Mouse (Mus musculus): ENCODE measurements around the gene Pxmp4. TPM values are rescaled to one million over a fixed set of nuclear protein-coding genes. Genes with fewer than 3 reads are reported as not detected.

The Pxmp4 gene
- polyA plus RNA-seq, 1 experiment from 2014 or later: 41.2 TPM

DNA sequence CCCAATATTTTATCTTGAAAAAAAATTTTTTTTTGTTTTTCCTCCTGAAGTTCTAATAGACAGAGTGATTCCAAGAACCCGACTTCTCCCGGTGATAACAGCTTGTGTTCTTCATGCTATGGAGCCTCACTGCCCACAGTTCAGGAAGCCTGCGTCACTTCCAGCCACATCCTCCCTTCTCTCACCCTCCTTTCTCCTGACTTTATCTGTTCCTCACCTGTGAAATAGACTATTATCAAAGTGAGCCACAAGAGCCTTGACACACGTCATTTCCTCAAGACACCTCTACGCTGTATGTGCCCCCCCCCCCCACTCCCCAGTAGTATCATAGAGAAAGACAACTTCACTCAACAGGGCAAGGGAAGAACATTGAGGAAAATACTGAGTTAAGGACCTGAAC lies 12.2 kb upstream of the Pxmp4 start:
- WGBS: 85% methylated on average over 5 of the region's 5 CpGs
- ATAC-seq: no peak
- Histone ChIP-seq H3K9ac (ENCODE audit: low read depth, low read length) (no peak overlapping the region), H3K27me3 (replicated peaks; ENCODE audit: control insufficient read depth, insufficient read depth, low read length) (no peaks in the 10 kb centered on the region), H3K4me2 (ENCODE audit: low read depth, low read length) (no peak overlapping the region), H3K27ac (ENCODE audit: low read length) (no peak overlapping the region), H3K9me3 (ENCODE audit: control insufficient read depth, low read length) (no peaks in the 10 kb centered on the region), H3K4me1 (ENCODE audit: control insufficient read depth, insufficient read depth, low read length) (peaks cover 17% of the 10 kb centered on the region), H3K4me3 (ENCODE audit: low read length) (no peak overlapping the region), H3K36me3 (ENCODE audit: control insufficient read depth, insufficient read depth, low read length) (no peaks in the 10 kb centered on the region)

DNA sequence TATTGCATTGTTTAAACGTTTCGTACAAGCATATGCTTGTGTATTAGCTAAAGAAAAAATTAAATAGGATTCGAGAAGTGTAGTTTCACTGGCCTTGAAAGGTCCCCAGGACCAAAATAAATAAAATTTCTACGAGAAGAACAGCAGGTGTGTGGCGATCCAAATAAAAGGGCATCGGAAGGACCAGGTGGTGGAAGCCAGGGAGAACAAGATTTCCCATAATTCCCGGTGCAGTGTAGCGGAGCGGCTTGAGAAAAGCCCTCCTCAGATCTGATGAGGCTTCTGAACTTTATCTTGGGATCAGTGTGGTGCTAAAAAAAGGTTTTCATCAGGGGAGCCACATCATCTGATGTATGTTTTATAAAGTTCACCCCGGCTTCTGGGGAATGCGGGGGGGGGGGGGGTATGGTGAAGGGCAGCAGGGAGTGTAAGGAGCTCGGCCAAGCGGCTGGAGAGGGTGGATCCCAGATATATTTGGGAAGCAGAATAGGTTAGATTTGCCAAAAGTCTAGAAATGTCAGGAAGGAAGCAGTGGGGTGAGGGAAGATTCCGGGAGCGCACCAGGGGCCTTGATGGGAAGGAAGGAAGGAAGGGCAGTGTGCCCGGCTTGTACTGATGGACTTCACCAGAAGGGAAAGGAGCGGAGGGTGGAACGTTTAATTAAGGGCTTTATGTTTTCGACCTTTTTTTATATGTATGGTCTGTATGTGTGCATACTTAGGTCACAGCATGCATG lies 11.5 kb upstream of the Pxmp4 start:
- no peak overlapping the region for H3K27ac ChIP-seq (ENCODE audit: low read length)

DNA sequence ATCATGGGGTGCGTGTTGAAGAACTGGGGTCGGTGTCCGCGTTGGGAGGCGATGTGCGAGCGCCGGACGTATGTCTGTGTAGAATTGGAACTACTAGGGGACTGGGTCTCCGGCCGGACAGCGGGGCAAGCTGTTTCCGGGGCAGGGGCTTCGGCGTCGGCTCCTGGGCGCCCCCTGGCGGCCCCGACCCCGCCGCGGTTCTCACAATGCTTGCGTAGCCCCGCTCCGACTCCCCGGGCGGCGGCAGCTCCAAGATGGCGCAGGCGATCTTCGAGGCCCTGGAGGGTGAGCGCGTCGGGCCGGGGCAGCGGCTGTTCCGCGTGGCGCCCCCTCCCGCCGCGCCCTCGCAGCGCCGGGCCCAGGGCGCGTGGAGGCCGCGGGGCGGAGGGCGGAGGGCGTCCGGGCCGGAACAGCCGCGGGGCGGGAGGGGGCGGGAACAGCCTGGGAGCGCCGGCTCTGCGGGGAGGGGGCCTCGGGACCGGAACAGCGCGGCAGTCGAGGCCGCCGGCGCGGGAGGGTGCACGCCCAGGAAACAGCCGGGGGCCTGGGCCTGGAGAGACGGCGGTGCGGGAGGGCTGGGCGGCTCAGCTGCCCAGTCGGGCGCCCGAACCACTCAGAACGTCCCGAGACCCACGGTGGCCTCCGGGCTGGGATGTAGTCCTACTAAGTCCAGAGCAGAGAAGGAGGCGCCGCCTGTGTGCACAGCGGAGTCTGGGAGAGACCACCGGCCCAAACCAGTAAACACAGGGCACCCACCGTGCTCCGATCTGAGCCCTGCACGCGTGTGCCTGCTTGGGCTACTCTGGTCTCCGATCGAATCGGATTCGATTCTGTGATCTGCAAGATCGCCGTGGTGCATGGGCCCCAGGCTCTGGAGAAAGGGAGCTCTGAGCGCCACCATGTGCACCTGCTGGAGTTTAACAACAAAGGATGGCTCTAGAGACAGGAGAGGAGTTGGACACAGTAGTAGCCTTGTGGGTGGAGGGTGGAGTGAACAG lies 9.9 kb upstream of the Pxmp4 start, which contains the start of the genes Zfp341 and 4930519P11Rik:
Gene Zfp341 (plus strand): TSS at position 180 of the 998 bp plus-strand sequence.
Gene 4930519P11Rik (minus strand): TSS at position 320 of the 998 bp plus-strand sequence.
- under 1% methylated on average over 82 of the region's 98 CpGs for WGBS
- Histone ChIP-seq H3K4me1 (ENCODE audit: control insufficient read depth, insufficient read depth, low read length) (peaks cover 17% of the 10 kb centered on the region), H3K36me3 (ENCODE audit: control insufficient read depth, insufficient read depth, low read length) (no peaks in the 10 kb centered on the region), H3K27me3 (replicated peaks; ENCODE audit: control insufficient read depth, insufficient read depth, low read length) (no peaks in the 10 kb centered on the region), H3K4me2 (ENCODE audit: low read depth, low read length) (peak within 1 kb of the TSS; percentile 83), H3K9me3 (ENCODE audit: control insufficient read depth, low read length) (no peaks in the 10 kb centered on the region), H3K27ac (ENCODE audit: low read length) (peak within 1 kb of the TSS; percentile 99), H3K4me3 (ENCODE audit: low read length) (peak within 1 kb of the TSS; percentile 65), H3K9ac (ENCODE audit: low read depth, low read length) (peak within 1 kb of the TSS; percentile 91)
- ATAC-seq: peak; percentile 97

More for the DNA sequence above, 11.5 kb upstream of the Pxmp4 start:
- 66% methylated on average over 19 of the region's 19 CpGs for WGBS
- no peaks in the 10 kb centered on the region for H3K9me3 ChIP-seq (ENCODE audit: control insufficient read depth, low read length)
- H3K27me3 ChIP-seq (replicated peaks; ENCODE audit: control insufficient read depth, insufficient read depth, low read length): no peaks in the 10 kb centered on the region
- no peaks in the 10 kb centered on the region for H3K36me3 ChIP-seq (ENCODE audit: control insufficient read depth, insufficient read depth, low read length)
- no peak for ATAC-seq
- no peak overlapping the region for H3K9ac ChIP-seq (ENCODE audit: low read depth, low read length)
- H3K4me2 ChIP-seq (ENCODE audit: low read depth, low read length): peak overlapping the region; percentile 10; the same call in 1 of the 2 replicates
- H3K4me1 ChIP-seq (ENCODE audit: control insufficient read depth, insufficient read depth, low read length): peaks cover 17% of the 10 kb centered on the region
- no peak overlapping the region for H3K4me3 ChIP-seq (ENCODE audit: low read length)

DNA sequence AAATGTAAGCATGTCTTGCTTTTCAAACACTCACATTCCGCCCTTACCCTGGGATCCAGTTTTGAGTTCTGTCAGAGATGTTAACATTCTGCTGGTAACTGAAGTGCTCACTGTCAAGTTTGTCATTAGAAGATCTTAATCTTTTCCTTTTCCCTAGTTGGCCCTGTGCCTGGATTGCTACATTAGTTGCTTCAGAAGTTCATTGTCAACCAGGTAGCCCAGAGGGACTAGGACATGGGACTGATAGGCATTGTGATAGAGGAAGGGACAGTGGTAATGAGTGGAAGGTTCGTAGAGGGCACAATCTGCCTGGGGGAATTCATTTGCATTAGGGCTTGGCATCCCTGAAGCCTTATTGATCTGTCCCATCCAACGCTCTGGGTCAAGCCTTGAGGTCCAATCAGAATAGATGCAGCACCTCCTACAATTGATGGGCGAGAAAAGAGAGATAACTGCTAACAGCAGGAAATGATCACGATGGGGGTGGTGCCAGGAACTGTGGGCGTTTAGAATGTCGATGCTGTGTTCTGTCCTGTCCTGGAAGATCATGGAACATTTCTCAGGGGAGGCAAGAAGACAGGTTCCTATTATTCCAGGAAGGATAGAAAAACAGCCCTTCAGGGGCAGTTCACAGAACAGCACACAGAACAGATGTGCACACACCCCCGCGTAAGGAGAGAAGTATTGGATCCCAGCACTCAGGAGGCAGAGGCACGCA lies 5.7 kb upstream of the Pxmp4 start:
- no peaks in the 10 kb centered on the region for H3K9me3 ChIP-seq (ENCODE audit: control insufficient read depth, low read length)
- H3K4me1 ChIP-seq (ENCODE audit: control insufficient read depth, insufficient read depth, low read length): peaks cover 8% of the 10 kb centered on the region
- H3K4me2 ChIP-seq (ENCODE audit: low read depth, low read length): no peak overlapping the region
- ATAC-seq: no peak
- no peak overlapping the region for H3K9ac ChIP-seq (ENCODE audit: low read depth, low read length)
- no peak overlapping the region for H3K27ac ChIP-seq (ENCODE audit: low read length)
- no peaks in the 10 kb centered on the region for H3K36me3 ChIP-seq (ENCODE audit: control insufficient read depth, insufficient read depth, low read length)
- WGBS: 67% methylated on average over 10 of the region's 10 CpGs
- H3K27me3 ChIP-seq (replicated peaks; ENCODE audit: control insufficient read depth, insufficient read depth, low read length): no peaks in the 10 kb centered on the region
- H3K4me3 ChIP-seq (ENCODE audit: low read length): no peak overlapping the region

DNA sequence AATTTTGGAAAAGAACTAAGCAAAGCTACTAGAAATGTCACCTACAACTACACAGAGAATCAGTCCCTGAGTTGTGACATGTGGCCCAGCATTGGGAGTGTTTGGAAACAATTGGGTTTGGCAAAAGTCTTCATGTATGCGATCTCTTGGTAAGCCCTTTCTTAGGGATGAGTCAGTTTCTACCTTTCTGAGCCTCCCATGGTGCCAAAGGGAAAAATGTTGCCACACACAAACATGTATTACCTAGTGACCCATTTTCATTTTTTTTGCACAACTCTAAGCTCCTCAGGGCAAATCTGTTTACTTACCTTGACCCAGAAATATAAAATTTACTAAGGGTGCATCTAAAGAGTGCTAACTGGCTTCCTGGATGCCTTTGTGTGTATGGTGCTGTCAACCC lies 3.5 kb upstream of the Pxmp4 start:
- peaks cover 3% of the 10 kb centered on the region; the same call in 1 of the 2 replicates for H3K4me1 ChIP-seq (ENCODE audit: control insufficient read depth, insufficient read depth, low read length)
- H3K4me3 ChIP-seq (ENCODE audit: low read length): no peak overlapping the region
- H3K9ac ChIP-seq (ENCODE audit: low read depth, low read length): no peak overlapping the region
- H3K27me3 ChIP-seq (replicated peaks; ENCODE audit: control insufficient read depth, insufficient read depth, low read length): no peaks in the 10 kb centered on the region
- no peaks in the 10 kb centered on the region for H3K9me3 ChIP-seq (ENCODE audit: control insufficient read depth, low read length)
- no peaks in the 10 kb centered on the region for H3K36me3 ChIP-seq (ENCODE audit: control insufficient read depth, insufficient read depth, low read length)
- ATAC-seq: no peak
- H3K27ac ChIP-seq (ENCODE audit: low read length): no peak overlapping the region
- H3K4me2 ChIP-seq (ENCODE audit: low read depth, low read length): no peak overlapping the region
- 73% methylated on average over 1 of the region's 1 CpGs for WGBS

DNA sequence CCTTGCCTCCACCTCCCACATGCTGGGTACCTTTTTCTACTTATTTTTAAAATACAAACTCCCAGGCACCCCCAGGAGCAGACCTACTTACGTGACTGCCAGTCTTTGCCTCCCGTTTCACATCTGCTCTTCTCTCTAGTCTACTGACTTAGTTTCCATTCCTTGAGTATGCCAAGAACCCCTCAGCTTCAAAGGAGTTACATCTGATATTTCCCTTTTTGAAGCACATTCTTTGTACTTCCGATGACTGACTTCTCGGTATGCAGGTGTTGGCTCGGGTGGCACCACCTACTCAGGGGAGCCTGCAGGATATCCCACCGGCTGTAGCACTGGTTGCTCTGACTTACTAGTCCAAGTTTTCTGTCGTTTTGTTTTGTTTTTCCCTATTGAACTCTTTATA lies 648 bp upstream of the Pxmp4 start:
- peak; percentile 9 for ATAC-seq
- Histone ChIP-seq H3K4me2 (ENCODE audit: low read depth, low read length) (peak overlapping the region; percentile 76), H3K27me3 (replicated peaks; ENCODE audit: control insufficient read depth, insufficient read depth, low read length) (no peaks in the 10 kb centered on the region), H3K9me3 (ENCODE audit: control insufficient read depth, low read length) (no peaks in the 10 kb centered on the region), H3K4me1 (ENCODE audit: control insufficient read depth, insufficient read depth, low read length) (peaks cover 3% of the 10 kb centered on the region; the same call in 1 of the 2 replicates), H3K9ac (ENCODE audit: low read depth, low read length) (peak overlapping the region; percentile 56), H3K27ac (ENCODE audit: low read length) (peak overlapping the region; percentile 42; the same call in 1 of the 2 replicates), H3K4me3 (ENCODE audit: low read length) (peak overlapping the region; percentile 69), H3K36me3 (ENCODE audit: control insufficient read depth, insufficient read depth, low read length) (no peaks in the 10 kb centered on the region)
- WGBS: 35% methylated on average over 7 of the region's 7 CpGs

DNA sequence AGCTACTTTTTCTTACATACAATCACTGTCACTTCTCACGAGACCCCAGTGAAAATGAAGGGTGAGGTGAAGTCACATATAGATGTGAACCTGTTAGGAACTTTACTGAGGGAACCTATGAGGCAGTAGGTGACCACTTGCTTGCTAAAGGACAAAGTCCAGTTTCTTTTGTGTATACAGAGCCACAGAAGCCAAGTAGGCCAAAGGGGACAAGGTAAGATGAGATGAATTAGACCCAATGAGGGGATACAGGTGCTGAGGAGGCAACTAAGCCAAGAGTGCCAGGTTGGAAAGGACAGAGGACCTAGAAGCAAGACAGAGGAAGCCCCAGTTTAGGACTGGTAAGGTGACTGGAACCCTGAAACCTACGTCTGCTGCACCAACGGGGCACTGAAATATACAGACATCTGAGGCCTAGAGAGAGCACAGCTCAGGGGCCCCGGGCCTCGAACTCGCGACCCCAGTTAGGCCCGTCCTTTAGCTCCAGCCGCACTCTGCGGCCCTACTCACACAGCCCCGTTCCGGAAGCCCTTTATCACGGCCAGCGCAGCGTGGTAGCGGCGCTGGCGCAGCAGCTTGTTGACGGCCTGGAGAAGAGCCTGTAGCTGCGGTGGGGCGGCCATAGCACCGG lies 386 bp downstream of the Pxmp4 start:
- peak overlapping the region; percentile 71 for H3K4me2 ChIP-seq (ENCODE audit: low read depth, low read length)
- peak; percentile 15 for ATAC-seq
- peaks cover 3% of the 10 kb centered on the region; the same call in 1 of the 2 replicates for H3K4me1 ChIP-seq (ENCODE audit: control insufficient read depth, insufficient read depth, low read length)
- H3K27me3 ChIP-seq (replicated peaks; ENCODE audit: control insufficient read depth, insufficient read depth, low read length): no peaks in the 10 kb centered on the region
- H3K9ac ChIP-seq (ENCODE audit: low read depth, low read length): peak overlapping the region; percentile 86
- WGBS: 12% methylated on average over 22 of the region's 22 CpGs
- H3K27ac ChIP-seq (ENCODE audit: low read length): peak overlapping the region; percentile 70
- peak overlapping the region; percentile 69 for H3K4me3 ChIP-seq (ENCODE audit: low read length)
- H3K36me3 ChIP-seq (ENCODE audit: control insufficient read depth, insufficient read depth, low read length): no peaks in the 10 kb centered on the region
- no peaks in the 10 kb centered on the region for H3K9me3 ChIP-seq (ENCODE audit: control insufficient read depth, low read length)

DNA sequence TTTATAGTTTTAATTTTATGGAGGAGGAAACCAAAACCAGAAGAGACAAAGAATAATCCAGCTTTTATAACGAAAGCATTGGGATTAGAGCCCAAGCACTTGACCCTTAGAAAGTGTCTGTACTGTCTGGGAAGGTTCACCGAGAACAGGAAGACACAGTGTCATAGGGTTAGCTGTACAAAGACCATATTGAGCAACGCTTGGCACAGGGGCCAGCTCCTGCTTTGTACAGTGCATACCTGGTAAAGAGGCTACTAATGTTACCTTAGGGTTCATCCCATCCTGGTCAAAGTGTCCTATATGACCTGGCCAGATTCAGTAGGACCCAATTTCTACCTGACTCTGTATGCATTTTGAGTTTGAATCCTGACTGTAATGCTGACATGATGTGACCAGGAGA lies 2.2 kb downstream of the Pxmp4 start:
- Histone ChIP-seq H3K9me3 (ENCODE audit: control insufficient read depth, low read length) (no peaks in the 10 kb centered on the region), H3K4me1 (ENCODE audit: control insufficient read depth, insufficient read depth, low read length) (peaks cover 3% of the 10 kb centered on the region; the same call in 1 of the 2 replicates), H3K27me3 (replicated peaks; ENCODE audit: control insufficient read depth, insufficient read depth, low read length) (no peaks in the 10 kb centered on the region), H3K36me3 (ENCODE audit: control insufficient read depth, insufficient read depth, low read length) (no peaks in the 10 kb centered on the region), H3K27ac (ENCODE audit: low read length) (no peak overlapping the region), H3K4me2 (ENCODE audit: low read depth, low read length) (no peak overlapping the region), H3K4me3 (ENCODE audit: low read length) (no peak overlapping the region), H3K9ac (ENCODE audit: low read depth, low read length) (no peak overlapping the region)
- ATAC-seq: no peak
- 66% methylated on average over 3 of the region's 3 CpGs for WGBS
